Mouse (Mus musculus) bone marrow macrophage, adult 2 months (primary cell): ENCODE data around the gene Iqschfp. TPM values are rescaled to one million over a fixed set of nuclear protein-coding genes. Genes with fewer than 3 reads are reported as not detected.

Source experiments
- H3K27ac ChIP-seq: 2 replicates; pipeline ENCODE4 v1.5.1; 2012; ENCODE audit warnings: low read depth, low read length; ENCODE audit not compliant: insufficient read depth
- H3K4me1 ChIP-seq: 2 replicates; pipeline ENCODE4 v1.6.1; 2012; ENCODE audit warnings: low read length; ENCODE audit not compliant: control insufficient read depth, insufficient read depth
- H3K4me3 ChIP-seq: 2 replicates; pipeline ENCODE4 v1.5.1; 2012; ENCODE audit warnings: mild to moderate bottlenecking, low read length, moderate library complexity; ENCODE audit not compliant: insufficient read depth
- CTCF ChIP-seq: IDR thresholded peaks from 2 replicates; pipeline ENCODE4 v1.5.1; 2012; ENCODE audit warnings: low read depth, mild to moderate bottlenecking, low read length, moderate library complexity
- POLR2A ChIP-seq: IDR thresholded peaks from 2 replicates; pipeline ENCODE4 v1.6.1; 2012; ENCODE audit warnings: mild to moderate bottlenecking, low read depth, low read length, borderline replicate concordance
- polyA plus RNA-seq: library from polyadenylated mRNA; stranded (reverse); fragments of >200 nt; gene quantifications from 2 replicates; pipeline ENCODE4 v1.2.4, GENCODE M21; 2012; ENCODE audit not compliant: missing spikeins, insufficient read depth, insufficient read length

Gene Iqschfp
- polyA plus RNA-seq, 1 experiment: not detected

DNA sequence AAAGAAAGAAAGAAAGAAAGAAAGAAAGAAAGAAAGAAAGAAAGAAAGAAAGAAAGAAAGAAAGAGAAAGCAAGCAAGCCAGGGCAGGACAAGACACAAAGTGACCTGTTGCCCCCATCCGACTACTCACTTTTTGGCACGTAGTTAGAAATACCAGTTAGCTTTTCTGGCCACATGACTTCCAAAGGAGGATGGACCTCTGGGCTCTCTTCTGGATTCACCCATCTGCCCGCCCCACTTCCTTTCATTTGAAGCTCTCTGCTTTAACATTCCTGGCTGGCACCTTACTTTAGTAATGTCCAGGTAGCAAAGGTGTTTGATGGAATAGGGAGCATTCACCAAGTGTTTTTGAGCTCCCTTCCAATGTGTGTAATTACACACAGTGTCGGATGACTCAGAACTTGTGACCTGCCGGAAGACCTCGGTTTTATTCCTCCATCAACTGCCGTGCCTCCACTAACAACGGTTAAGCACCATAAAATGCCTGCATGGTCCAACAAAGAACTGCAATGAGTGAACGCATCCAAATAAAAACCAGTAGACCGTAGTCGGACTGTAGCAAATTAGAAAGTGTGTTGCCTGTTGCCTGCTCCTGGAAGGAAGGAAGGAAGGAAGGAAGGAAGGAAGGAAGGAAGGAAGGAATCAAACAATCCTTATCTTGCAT, 718.7 kb downstream of the Iqschfp start:
- H3K27ac ChIP-seq: no peak overlapping the region
- H3K4me1 ChIP-seq: no peaks in the 10 kb centered on the region
- H3K4me3 ChIP-seq: no peak overlapping the region
- no peak for TF ChIP-seq POLR2A
- TF ChIP-seq CTCF: no peak

DNA sequence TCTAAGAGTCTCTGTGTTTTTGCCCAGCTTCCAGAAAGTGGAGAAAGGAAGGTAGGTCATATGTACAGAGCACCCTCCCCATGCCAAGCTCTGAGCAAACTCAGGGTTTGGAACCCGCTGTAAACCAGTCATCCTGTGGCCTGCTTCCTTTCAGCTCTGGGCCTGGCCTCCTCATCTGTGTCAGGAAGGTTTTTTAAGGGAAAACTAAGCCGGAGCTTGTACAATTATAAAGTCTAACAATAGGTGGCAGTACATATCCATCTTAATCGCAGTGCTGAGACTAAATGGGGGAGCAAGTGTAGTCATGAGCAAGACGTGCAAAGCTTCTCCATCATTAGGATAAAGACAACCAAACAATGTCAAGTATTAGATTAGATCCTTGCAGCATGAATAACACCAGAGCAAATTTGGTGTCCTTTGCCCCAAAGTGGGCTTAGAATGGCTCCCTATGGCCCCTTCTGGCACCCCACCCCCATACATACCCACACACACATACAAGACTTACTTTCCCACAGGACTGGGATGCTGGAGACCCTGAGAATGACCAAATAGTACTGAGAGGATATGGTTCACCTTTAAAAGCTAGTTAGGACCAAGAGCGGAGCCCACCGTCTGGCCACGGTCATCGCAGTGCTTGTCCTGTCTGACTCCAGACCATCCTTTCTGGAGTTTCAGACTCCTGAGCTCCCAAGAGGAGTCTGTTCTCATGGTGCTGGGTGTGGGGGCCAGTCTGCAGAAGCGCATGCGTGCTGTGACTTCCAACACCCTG, 723.2 kb downstream of the Iqschfp start:
- H3K4me3 ChIP-seq: no peak overlapping the region
- TF ChIP-seq CTCF (no peak), POLR2A (no peak)
- no peaks in the 10 kb centered on the region for H3K4me1 ChIP-seq
- H3K27ac ChIP-seq: no peak overlapping the region

DNA sequence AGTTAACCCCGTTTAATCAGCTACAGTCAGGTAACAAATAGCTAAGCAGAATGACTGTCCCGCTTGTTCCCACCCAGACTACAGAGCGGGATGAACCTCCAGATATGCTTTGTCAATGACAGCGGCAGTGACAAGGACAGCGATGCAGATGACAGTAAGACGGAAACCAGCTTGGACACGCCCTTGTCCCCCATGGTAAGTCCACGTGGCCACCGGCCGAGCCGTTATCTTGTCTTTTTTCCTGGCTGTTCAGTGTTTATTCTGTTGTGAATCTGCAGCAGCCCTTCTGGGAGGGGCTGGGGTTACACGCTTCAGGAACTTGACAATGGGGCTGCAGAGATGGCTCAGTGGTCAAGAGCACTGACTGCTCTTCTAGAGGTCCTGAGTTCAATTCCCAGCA, 724.3 kb downstream of the Iqschfp start:
- Histone ChIP-seq H3K4me3 (no peak overlapping the region), H3K4me1 (no peaks in the 10 kb centered on the region), H3K27ac (no peak overlapping the region)
- TF ChIP-seq POLR2A: no peak
- TF ChIP-seq CTCF: no peak

DNA sequence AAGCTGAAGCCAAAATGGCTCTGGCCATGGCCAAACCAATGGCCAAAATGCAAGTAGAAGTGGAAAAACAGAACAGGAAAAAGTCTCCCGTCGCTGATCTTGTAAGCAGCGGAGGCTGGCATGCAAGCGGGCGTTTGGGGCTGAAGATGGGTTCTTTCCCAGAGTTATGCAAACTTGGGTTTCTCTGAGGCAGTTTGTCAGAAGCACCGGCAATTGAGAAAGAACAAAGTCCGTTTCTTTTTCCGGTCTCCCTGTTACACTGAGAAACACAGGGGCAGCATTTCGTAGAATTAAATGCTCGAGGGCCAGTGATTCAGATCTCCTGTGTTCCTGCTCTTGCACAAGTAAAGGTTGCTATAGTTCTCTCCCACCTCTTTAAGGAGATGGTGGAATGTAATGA, 725.7 kb downstream of the Iqschfp start:
- H3K4me3 ChIP-seq: no peak overlapping the region
- no peak overlapping the region for H3K27ac ChIP-seq
- H3K4me1 ChIP-seq: no peaks in the 10 kb centered on the region
- no peak for TF ChIP-seq POLR2A
- no peak for TF ChIP-seq CTCF

DNA sequence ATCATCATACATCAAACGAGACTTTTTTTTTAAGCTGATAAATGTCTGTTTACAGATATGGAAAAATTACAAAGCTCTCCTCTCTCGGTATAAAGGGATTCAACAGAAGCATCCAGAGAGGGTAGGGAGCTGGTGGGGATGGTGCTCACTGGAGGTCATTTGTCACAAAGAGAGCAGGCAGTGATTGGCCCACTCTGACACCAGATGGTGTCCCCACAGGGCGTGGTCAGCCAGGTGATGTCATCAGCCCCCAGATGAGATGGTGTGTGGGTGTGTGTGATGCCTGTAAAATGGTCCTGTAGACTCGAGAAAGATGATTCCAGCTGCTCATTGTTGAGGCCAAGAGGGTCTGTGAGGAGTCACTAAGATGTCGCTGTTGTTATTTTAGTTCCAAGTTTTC, 727.1 kb downstream of the Iqschfp start:
- TF ChIP-seq CTCF: no peak
- TF ChIP-seq POLR2A: no peak
- no peaks in the 10 kb centered on the region for H3K4me1 ChIP-seq

DNA sequence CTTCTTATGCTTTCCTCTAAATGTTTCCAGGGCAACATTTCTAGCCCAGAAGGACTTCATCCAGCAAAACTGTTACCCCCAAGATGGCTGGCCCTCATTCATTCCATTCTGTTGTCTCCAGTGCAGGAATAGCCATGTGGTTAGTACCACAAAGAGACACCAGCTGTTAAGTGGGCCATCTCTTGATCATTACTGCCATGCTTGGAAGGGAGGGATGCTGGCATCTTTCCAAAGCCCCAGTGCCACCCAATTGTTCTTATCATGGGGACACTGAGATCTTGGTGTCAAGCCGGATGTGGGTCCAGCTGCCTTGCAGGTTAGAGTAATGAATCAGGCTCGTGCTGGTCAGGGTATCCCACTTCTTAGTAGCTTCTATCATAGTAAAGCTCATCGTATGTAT, 729.9 kb downstream of the Iqschfp start:
- no peak overlapping the region for H3K27ac ChIP-seq
- no peaks in the 10 kb centered on the region for H3K4me1 ChIP-seq
- no peak overlapping the region for H3K4me3 ChIP-seq
- TF ChIP-seq CTCF: no peak
- TF ChIP-seq POLR2A: no peak

More for the DNA sequence above, 727.1 kb downstream of the Iqschfp start:
- Histone ChIP-seq H3K27ac (no peak overlapping the region), H3K4me3 (no peak overlapping the region)

DNA sequence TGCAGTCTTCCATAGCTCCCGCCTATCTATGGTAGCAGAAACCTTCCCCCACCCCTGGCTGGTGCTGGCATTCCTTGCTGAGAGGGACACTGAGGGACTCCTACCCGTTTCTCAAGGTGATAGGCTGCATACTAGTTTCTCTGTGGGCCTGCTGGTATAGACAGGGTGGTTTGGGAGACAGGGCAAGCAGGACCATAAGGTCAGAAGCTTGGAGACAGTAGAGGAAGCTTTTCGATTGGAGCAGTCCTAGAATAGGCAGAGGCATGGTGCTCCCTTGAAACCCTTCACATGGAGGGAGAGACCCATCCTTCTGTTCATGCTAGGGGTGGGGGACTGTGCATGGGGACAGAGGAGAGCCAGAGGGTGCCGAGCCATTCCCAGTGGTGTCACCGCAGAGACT, 731.0 kb downstream of the Iqschfp start:
- no peak overlapping the region for H3K4me3 ChIP-seq
- TF ChIP-seq CTCF: no peak
- no peak for TF ChIP-seq POLR2A
- H3K27ac ChIP-seq: no peak overlapping the region
- no peaks in the 10 kb centered on the region for H3K4me1 ChIP-seq

DNA sequence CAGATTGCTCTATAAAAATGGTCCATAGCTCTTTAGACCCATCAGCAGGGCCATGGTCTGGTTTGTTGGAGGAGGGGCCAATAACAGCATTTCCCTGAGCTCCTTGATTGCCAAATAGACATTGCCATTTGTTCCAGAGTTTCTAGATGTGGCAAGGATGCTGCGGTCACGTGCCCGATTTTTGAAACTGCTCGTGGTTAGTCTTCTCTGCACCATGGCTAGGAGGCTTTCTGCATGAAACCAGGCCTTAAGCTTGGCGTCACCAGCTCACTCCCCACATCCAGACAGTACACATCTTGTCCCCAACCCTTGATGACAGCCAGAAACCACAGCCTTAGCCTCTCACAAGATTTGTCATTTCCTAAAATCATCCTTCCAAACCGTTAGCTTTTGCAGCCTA, 732.4 kb downstream of the Iqschfp start:
- no peaks in the 10 kb centered on the region for H3K4me1 ChIP-seq
- no peak overlapping the region for H3K4me3 ChIP-seq
- TF ChIP-seq POLR2A: no peak
- TF ChIP-seq CTCF: no peak
- no peak overlapping the region for H3K27ac ChIP-seq

DNA sequence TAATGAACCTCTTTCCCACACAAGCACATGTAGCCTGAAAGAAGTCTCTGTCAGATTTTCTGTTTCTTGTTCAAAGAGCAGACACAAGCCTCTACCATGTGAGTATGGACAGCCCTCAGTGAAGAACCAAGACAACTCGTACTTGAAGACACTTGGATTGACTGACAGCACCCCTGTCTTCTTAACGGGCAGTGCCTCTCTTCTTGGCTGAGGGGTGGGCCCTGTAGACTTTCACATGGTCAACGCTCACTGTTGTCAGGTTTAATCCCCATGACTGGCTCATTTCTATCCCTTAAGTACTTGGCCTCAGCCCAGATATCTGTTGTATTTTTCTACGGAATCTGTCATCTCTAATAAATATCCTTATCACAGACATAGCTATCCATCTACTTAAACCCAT, 738.2 kb downstream of the Iqschfp start:
- Histone ChIP-seq H3K4me3 (no peak overlapping the region), H3K27ac (no peak overlapping the region), H3K4me1 (no peaks in the 10 kb centered on the region)
- TF ChIP-seq CTCF (no peak), POLR2A (no peak)

DNA sequence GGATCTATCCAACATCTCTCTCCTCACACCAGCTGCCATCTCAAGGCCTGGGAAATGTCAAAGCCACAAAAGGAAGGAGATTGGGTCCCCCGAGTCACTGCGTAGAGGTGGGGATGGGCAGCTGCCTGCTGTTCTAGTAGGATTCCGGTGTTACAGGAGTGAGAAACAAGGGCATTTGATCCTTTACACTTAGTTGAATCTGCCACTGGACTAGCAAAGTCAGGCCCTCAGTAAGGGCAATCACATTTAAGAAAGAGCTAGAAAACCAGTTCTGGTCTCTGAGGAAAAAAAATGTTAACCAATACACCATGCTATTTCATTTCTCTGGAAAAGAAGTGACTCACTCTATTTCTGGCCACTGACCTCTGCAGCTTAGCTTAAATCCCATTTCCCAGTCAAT, 738.8 kb downstream of the Iqschfp start:
- TF ChIP-seq CTCF (no peak), POLR2A (no peak)
- Histone ChIP-seq H3K4me3 (no peak overlapping the region), H3K27ac (no peak overlapping the region), H3K4me1 (no peaks in the 10 kb centered on the region)
